Mouse (Mus musculus) olfactory bulb, adult 2 months (tissue): Measurements from ENCODE around the gene 4930451I11Rik.

Experiments used
- CTCF ChIP-seq: fragments of 200-500 bp; IDR thresholded peaks from 2 replicates; pipeline ENCODE4 v1.5.1; 2012; ENCODE audit warnings: low read depth, mild to moderate bottlenecking, low read length, moderate library complexity; ENCODE audit not compliant: insufficient read depth
- POLR2A ChIP-seq: fragments of 200-500 bp; IDR thresholded peaks from 2 replicates; pipeline ENCODE4 v1.6.1; 2012; ENCODE audit warnings: mild to moderate bottlenecking, low read depth, low read length, moderate library complexity; ENCODE audit not compliant: insufficient read depth

DNA sequence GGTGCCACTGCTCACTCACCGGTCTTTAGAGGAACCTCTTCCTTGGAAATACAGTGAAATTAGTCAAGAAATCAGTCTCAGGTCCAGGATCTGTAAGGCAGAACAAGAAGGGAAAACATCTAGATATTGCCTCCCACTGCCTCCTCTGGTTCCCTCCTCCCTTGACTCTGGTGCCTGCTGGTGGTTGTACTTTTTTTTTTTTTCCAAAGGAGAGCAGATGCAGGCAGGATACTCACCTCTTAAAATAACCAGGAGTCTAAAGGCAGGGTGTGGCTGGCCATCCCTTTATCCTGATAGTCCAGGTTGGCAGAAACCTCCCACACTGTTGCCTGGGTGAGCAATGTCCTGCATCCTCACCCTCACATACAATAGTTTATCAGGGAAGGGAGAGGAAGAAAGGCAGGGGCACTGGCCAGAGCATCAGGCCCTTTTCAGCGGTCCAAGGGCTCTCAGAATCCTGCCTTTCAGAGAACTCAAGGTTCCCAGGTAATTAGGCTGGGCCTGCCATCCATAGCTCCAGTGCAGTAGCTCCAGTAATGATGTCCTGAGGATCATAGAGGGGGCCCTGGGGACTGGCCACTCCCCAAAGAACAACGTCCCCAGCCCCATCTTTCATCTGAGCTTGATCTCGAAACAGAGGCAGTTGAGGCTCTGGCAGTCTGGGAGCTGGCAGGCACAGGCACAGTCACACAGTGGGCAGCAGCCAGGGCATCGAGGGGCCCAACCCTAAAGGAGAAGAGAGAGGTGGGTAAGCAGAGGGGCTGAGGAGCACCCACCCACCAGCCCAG lies 31.0 kb downstream of the 4930451I11Rik start:
- no peak for TF ChIP-seq POLR2A
- no peak for TF ChIP-seq CTCF
